Mouse (Mus musculus): ENCODE measurements around the gene Chst3. TPM values are rescaled to one million over a fixed set of nuclear protein-coding genes. Genes with fewer than 3 reads are reported as not detected.
"Not testable (repeated sequence)": the region's sequence is repeated elsewhere in the genome, so short reads cannot be mapped to it uniquely, and the experiment has no call there.

Chst3 gene
- polyA plus RNA-seq, 1 experiment from 2014 or later: 1.8 TPM

DNA sequence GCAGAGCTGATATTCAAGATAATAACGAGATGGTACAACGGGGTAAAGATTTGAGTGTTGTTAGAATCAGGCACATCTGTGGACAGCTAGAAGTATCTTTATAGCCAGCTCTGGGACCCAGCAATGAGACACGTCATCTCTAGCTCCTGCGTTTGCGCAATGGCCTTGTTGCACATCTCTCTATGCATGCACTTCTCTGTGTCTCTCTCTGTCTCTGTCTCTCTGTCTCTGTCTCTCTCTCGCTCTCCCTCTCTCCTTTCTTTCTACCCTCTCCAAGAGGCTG is 56.1 kb downstream of the Chst3 start:
- WGBS: 93% methylated on average over 6 of the region's 6 CpGs
- H3K9me3 ChIP-seq: no peaks in the 10 kb centered on the region
- no peak for DNase-seq (ENCODE audit: low spot score)
- peaks cover 10% of the 10 kb centered on the region; the same call in 1 of the 2 replicates for H3K4me1 ChIP-seq
- H3K36me3 ChIP-seq (replicated peaks): no peaks in the 10 kb centered on the region
- no peak overlapping the region for H3K4me3 ChIP-seq
- H3K27ac ChIP-seq (replicated peaks): no peak overlapping the region
- H3K27me3 ChIP-seq (replicated peaks; ENCODE audit: low read depth, poor library complexity, severe bottlenecking): no peaks in the 10 kb centered on the region

DNA sequence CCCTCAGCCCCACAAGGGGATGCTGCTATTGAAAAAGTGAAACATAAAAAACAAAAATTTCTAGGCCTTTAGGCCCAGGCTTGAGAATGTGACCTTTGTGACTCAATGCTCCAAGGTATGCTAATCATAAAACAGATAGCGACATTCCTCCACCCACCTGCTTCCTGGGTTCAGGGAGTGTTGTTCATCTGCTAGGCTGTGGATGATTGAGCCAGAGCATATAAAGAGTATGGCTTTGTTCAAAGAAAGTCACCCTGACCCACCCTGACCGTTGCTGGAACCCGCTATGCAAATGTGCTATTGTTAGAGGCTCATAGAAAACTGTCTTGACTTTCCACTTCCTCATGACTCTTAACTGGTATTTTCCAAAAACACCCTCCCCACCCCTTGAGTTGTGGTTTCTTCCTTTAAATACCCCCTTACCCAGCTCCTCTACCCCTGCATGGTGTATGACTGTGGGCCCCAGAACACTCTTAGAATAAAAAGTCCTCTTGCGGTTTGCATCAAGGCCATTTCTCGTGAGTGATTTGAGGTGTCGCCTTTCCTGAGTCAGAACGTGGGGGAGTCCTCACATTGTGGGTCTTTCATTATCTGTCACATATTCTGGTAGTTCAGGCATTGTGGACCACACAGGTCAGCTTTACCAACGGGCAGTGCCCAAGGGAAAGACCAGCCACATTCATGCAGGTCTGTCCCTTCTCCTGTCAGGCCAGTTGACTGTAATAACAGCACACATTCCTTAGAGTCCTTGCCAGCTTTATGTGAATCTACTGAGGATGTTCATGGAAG is 56.7 kb downstream of the Chst3 start:
- WGBS: 88% methylated on average over 8 of the region's 8 CpGs
- DNase-seq (ENCODE audit: low spot score); H3K36me3 ChIP-seq (replicated peaks); H3K27me3 ChIP-seq (replicated peaks; ENCODE audit: low read depth, poor library complexity, severe bottlenecking); H3K4me3 ChIP-seq; H3K27ac ChIP-seq (replicated peaks); H3K9me3 ChIP-seq: not testable (repeated sequence)
- H3K4me1 ChIP-seq: peaks cover 10% of the 10 kb centered on the region; the same call in 1 of the 2 replicates

DNA sequence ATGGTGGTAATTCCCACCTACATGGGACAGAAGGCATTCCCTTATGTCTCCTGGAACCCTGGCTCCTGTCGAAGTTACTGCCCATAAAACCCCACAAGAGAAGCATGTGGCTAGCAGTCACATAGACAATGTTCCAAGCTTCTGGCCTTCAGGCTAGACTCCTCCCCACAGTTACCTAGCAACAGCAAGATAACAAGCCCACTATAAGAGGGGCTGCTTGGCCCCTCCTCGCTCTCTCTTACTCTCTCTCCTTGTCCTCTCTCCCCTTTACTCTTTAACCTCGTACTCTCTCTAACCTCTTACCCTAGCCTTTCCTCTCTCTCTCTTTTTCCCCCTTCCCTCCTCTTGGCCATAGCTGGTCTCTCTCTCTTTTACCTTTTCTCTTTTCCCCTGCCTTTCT is 57.7 kb downstream of the Chst3 start:
- WGBS: 79% methylated on average over 3 of the region's 3 CpGs
- not testable (repeated sequence) for H3K27me3 ChIP-seq (replicated peaks; ENCODE audit: low read depth, poor library complexity, severe bottlenecking); H3K4me3 ChIP-seq; DNase-seq (ENCODE audit: low spot score); H3K36me3 ChIP-seq (replicated peaks); H3K9me3 ChIP-seq; H3K27ac ChIP-seq (replicated peaks)
- peaks cover 10% of the 10 kb centered on the region; the same call in 1 of the 2 replicates for H3K4me1 ChIP-seq

DNA sequence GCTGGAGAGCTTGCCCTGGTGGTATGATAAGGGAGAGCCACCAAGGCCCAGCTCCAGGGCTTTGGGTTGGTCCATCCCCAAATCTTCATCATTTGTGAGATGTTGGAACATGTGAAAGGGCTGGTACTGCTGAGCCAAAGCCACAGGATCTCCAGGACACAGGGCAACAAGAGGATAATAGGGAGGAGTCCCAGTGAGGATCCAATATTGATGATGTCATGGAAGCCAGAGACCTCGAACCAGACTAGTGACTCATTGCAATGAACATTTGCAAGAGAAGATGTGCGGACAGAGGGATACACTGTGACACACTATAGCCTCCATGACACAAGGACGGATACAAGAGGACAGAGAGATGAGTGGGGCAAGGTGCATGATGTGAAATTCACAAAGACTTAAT is 60.9 kb downstream of the Chst3 start:
- H3K27me3 ChIP-seq (replicated peaks; ENCODE audit: low read depth, poor library complexity, severe bottlenecking): no peaks in the 10 kb centered on the region
- no peak overlapping the region for H3K27ac ChIP-seq (replicated peaks)
- H3K9me3 ChIP-seq: no peaks in the 10 kb centered on the region
- DNase-seq (ENCODE audit: low spot score): no peak
- no peak overlapping the region for H3K4me3 ChIP-seq
- WGBS: 88% methylated on average over 3 of the region's 3 CpGs
- peaks cover 3% of the 10 kb centered on the region; the same call in 1 of the 2 replicates for H3K4me1 ChIP-seq
- no peaks in the 10 kb centered on the region for H3K36me3 ChIP-seq (replicated peaks)

DNA sequence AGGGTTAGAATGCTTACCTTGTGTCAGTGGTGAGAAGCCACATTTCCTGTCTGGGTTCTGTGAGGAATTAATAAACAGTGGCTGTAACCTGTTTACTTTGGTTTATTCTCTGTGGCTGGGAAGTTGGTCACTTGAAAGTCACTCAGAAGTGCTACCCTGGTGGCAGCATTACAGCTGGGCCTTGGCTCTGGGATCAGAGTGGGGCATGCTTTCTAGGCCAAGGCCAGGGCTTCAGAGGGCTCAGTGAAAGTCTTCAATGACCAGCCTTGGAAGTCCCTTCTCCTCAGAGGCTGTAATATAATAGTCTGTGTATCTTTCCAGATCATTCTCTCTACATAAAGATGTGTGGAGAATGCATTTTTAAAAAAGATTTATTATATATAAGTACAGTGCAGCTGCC is 63.0 kb downstream of the Chst3 start:
- Histone ChIP-seq H3K27me3 (replicated peaks; ENCODE audit: low read depth, poor library complexity, severe bottlenecking) (no peaks in the 10 kb centered on the region), H3K4me3 (no peak overlapping the region), H3K36me3 (replicated peaks) (no peaks in the 10 kb centered on the region), H3K9me3 (no peaks in the 10 kb centered on the region), H3K27ac (replicated peaks) (no peak overlapping the region), H3K4me1 (peaks cover 4% of the 10 kb centered on the region)
- no peak for DNase-seq (ENCODE audit: low spot score)

DNA sequence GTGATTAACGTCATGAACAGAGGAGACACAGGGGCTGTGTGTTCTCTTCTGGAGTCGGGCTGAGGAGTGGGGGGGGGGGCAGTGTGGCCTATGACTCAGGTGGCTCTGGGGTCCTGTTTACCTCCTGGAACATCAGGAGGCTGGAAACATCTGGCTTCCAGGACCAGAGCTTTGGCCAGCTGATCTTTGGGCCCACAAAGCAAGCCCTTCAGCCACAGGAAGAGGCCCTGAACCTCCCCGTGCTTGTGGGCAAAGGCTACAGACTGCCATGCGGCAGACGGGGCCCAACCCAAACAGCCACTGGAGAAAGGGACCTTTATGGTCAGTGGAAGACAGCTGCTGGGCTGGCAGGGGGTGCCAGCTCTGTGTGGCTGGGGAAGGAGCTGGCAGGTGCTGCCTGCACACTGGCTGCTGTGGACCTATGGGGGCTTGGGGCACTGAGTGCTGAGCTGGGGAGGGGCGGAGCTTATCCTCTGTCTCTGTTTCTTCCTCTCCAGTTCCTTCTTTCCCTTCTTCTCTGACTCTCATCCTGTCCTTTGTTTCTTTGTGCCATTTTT is 67.9 kb downstream of the Chst3 start:
- no peaks in the 10 kb centered on the region for H3K36me3 ChIP-seq (replicated peaks)
- DNase-seq (ENCODE audit: low spot score): no peak
- peaks cover 12% of the 10 kb centered on the region for H3K4me1 ChIP-seq
- WGBS: 65% methylated on average over 6 of the region's 6 CpGs
- H3K27me3 ChIP-seq (replicated peaks; ENCODE audit: low read depth, poor library complexity, severe bottlenecking): no peaks in the 10 kb centered on the region
- no peak overlapping the region for H3K4me3 ChIP-seq
- H3K9me3 ChIP-seq: no peaks in the 10 kb centered on the region
- 0 out of 2 replicates have a peak overlapping the region, but pooled peaks have one; percentile 19 for H3K27ac ChIP-seq (replicated peaks)

DNA sequence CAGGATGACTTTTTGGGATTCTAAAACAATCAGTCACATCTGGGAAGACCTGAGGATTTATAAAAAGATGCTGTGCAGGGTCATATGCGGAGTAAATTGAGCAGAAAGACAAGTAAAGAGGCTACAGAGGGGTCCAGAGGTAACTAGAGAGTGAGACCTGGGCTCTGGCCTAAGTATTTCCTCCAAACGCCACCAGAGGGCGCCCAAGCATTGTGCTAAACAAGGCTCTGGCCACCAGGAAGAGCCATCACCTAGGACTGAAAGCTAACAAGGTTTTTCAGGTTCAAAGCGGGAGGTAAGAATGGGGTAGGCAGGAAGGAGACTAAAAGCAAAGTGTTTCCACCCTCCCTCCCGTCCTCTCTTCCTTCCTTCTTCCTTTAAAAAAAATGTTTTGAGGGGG is 71.0 kb downstream of the Chst3 start:
- Histone ChIP-seq H3K4me1 (peaks cover 12% of the 10 kb centered on the region), H3K27ac (replicated peaks) (no peak overlapping the region), H3K36me3 (replicated peaks) (no peaks in the 10 kb centered on the region), H3K4me3 (no peak overlapping the region), H3K27me3 (replicated peaks; ENCODE audit: low read depth, poor library complexity, severe bottlenecking) (no peaks in the 10 kb centered on the region), H3K9me3 (no peaks in the 10 kb centered on the region)
- 4% methylated on average over 5 of the region's 5 CpGs for WGBS
- peak; percentile 85 for DNase-seq (ENCODE audit: low spot score)

DNA sequence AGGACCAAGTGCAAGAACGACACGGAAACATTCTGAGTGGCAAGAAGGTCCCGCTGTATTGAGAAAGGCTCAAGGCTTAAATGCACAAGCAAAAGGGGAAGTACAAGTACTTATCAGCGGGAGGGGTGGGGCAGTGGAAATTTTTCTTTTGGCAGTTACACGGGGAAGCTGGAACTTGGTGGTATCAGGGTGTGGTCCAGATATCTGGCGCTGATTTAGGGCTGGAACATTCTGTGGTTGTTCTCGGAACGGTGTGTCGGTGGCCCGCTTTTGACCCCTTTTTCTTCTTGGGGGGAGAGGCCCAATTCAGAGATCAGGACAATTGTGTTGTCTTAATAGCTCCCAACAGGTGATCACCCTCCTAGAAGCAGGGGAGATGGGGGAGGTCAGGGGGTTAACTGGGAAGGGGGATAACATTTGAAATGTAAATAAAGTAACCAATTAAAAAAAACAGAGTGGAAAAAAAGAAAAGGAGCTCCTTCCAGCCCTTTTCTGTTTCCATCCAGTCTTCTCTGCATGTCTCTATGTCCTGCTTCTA is 71.5 kb downstream of the Chst3 start:
- H3K4me3 ChIP-seq; H3K9me3 ChIP-seq; H3K27ac ChIP-seq (replicated peaks); H3K36me3 ChIP-seq (replicated peaks); DNase-seq (ENCODE audit: low spot score); H3K27me3 ChIP-seq (replicated peaks; ENCODE audit: low read depth, poor library complexity, severe bottlenecking): not testable (repeated sequence)
- peaks cover 12% of the 10 kb centered on the region for H3K4me1 ChIP-seq
- 69% methylated on average over 10 of the region's 10 CpGs for WGBS

DNA sequence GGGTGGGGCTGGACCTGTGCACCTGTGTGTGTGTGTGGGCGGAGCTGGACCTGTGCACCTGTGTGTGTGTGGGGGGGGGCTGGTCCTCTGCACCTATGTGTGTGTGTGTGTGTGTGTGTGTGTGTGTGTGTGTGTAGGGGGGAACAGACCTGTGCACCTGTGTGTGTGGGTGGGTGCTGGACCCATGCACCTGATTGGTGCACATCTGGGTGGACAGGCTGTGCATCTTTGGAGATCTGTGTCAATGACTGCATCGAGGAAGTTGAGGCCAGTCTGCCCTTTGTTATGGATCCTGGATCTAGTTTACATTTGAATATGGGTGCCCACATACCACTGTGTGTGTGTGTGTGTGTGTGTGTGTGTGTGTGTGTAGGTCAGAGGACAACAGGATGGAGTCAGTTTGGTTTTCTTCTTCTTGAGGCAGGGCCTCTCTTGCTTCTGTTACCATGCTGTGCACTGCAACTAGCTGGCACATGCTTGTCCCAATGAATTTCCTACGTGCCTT is 77.4 kb downstream of the Chst3 start:
- no peak for DNase-seq (ENCODE audit: low spot score)
- Histone ChIP-seq H3K36me3 (replicated peaks) (no peaks in the 10 kb centered on the region), H3K27me3 (replicated peaks; ENCODE audit: low read depth, poor library complexity, severe bottlenecking) (no peaks in the 10 kb centered on the region), H3K4me1 (0 out of 2 replicates have a peak, but pooled peaks cover 2% of the 10 kb centered on the region), H3K4me3 (no peak overlapping the region), H3K27ac (replicated peaks) (no peak overlapping the region), H3K9me3 (no peaks in the 10 kb centered on the region)
- whole genome bisulfite sequencing: 87% methylated on average over 3 of the region's 3 CpGs

DNA sequence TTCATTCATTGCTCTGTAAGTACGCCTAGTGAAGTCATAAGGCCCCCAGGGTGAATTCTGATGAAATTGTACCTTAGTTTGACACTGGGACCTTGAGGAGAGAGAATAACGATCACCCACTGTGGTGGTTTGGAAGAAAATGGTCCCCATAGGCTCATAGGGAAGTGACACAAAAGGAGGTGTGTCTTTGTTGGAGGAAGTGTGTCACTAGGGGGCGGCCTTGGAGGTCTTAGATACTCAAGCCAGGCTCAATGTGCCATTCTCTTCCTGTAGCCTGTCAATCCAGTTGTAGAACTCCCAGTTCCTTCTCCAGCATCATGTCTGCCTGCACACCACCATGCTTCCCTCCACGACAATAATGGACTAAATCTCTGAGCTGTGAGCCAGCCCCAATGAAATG is 78.3 kb downstream of the Chst3 start:
- H3K4me3 ChIP-seq: no peak overlapping the region
- no peak overlapping the region for H3K27ac ChIP-seq (replicated peaks)
- H3K36me3 ChIP-seq (replicated peaks): no peaks in the 10 kb centered on the region
- H3K9me3 ChIP-seq: no peaks in the 10 kb centered on the region
- H3K27me3 ChIP-seq (replicated peaks; ENCODE audit: low read depth, poor library complexity, severe bottlenecking): no peaks in the 10 kb centered on the region
- DNase-seq (ENCODE audit: low spot score): no peak
- WGBS: 87% methylated on average over 4 of the region's 4 CpGs
- H3K4me1 ChIP-seq: no peaks in the 10 kb centered on the region

DNA sequence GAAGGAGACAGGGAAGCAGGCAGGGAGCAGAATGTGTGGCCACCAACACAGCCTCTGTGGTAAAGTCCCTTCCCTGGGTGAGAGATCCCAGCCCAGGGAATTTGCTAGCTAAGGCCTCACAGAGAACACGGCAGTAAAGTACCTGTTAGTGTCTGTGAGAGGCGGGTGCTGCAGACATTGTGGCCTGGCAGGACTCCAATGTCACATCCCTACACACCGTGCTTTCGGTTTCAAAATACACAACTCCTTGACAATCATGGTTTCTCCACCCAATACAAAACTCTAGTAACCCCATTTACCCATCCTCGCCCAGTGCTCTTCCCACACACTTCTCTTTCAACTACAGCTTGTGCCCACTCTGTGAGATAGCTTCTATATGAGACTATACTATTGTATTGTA is 80.4 kb downstream of the Chst3 start:
- Histone ChIP-seq H3K4me1 (peaks cover 9% of the 10 kb centered on the region), H3K9me3 (no peaks in the 10 kb centered on the region), H3K27me3 (replicated peaks; ENCODE audit: low read depth, poor library complexity, severe bottlenecking) (no peaks in the 10 kb centered on the region), H3K4me3 (no peak overlapping the region), H3K36me3 (replicated peaks) (no peaks in the 10 kb centered on the region), H3K27ac (replicated peaks) (no peak overlapping the region)
- no peak for DNase-seq (ENCODE audit: low spot score)
- 92% methylated on average over 5 of the region's 5 CpGs for WGBS

DNA sequence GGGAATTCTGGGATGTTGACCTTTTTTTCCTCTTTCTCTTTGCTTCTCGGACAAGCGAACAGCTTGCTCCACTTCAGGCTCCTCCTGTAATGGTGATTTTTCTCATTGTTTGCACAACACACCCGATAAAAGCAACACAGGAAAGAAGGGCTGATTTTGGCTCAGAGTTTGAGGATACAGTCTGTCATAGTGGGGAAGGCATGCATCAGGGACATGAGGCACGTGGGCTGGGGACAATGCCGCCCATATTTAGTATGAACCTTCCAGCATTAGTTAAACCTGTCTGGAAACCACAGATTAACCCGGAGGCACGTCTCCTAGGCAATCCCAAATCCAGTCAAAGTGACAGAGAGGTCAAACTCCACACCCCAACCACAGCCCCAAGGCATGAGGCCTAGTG is 82.1 kb downstream of the Chst3 start:
- Histone ChIP-seq H3K36me3 (replicated peaks) (no peaks in the 10 kb centered on the region), H3K4me3 (no peak overlapping the region), H3K4me1 (peaks cover 20% of the 10 kb centered on the region), H3K27ac (replicated peaks) (no peak overlapping the region), H3K9me3 (no peaks in the 10 kb centered on the region), H3K27me3 (replicated peaks; ENCODE audit: low read depth, poor library complexity, severe bottlenecking) (no peaks in the 10 kb centered on the region)
- WGBS: 79% methylated on average over 7 of the region's 7 CpGs
- DNase-seq (ENCODE audit: low spot score): no peak

DNA sequence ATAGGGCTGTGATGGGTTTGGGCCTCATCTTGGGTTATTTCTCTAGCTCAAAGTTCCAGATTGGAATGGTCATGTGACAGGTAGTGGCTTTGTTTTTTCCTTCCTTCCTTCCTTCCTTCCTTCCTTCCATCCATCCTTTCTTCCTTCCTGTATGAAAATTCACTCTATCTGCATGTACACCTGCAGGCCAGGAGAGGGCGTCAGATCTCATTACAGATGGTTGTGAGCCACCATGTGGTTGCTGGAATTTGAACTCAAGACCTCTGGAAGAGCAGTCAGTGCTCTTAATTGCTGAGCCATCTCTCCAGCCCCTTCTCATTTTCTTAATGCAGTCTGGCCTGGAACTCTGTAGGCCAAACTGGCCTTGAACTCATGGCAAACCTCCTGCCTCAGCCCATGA is 83.0 kb downstream of the Chst3 start:
- H3K36me3 ChIP-seq (replicated peaks); H3K9me3 ChIP-seq; H3K27me3 ChIP-seq (replicated peaks; ENCODE audit: low read depth, poor library complexity, severe bottlenecking); H3K4me3 ChIP-seq; DNase-seq (ENCODE audit: low spot score); H3K27ac ChIP-seq (replicated peaks): not testable (repeated sequence)
- 48% methylated on average over 1 of the region's 1 CpGs for WGBS
- H3K4me1 ChIP-seq: peaks cover 20% of the 10 kb centered on the region
